In the genomic region with DNA sequence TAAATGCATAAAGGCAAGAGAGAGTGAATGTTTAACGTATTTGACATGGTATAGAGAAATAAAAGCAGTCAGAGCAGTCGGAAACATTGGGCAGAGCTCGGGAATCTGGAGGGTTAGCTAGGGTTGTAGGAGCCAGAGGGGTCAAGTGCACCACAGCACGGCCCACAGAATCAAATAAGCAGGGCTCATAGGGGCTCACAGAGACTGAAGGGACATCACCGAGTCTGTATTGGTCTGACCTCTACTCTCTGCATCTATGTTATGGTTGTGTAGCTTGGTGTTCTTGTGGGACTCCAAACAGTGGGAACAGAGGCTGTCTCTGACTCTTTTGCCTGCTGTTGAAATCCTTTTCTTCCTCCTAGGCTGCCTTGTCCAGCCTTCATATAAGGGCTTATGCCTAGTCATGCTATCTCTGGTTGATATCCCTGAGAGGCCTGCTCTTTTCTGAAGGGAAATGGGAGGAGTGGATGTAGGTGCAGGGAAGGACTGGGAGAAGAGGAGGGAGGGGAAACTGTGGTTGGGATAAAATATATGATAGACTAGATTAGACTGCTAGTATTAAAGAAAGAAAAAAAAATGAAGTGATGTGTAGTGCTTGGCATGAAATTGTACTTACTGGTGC, we compare ENCODE assay signal across 14 mouse cellular contexts. TPM values are rescaled to one million over a fixed set of nuclear protein-coding genes. Genes with fewer than 3 reads are reported as not detected.
"Had no signal": no experiment of that assay in that cellular context is flagged by ENCODE, and none has a peak within 500 bp of the region (broad histone marks: within the 10 kb centered on the region; RNA-seq: fewer than 3 reads in every experiment).

No protein-coding gene starts in this region.

- H3K4me1 ChIP-seq: lung, embryonic 15.5 days; midbrain, embryonic 12.5 days; neural tube, embryonic 13.5 days had no signal

- H3K4me2 ChIP-seq: limb, embryonic 12.5 days; lung, embryonic 15.5 days; midbrain, embryonic 12.5 days; neural tube, embryonic 13.5 days had no signal

- H3K27ac ChIP-seq: layer of hippocampus, adult 2 months; limb, embryonic 12.5 days; lung, embryonic 15.5 days; midbrain, embryonic 12.5 days; neural tube, embryonic 13.5 days had no signal

- H3K9ac ChIP-seq: limb, embryonic 12.5 days; lung, embryonic 15.5 days; midbrain, embryonic 12.5 days; neural tube, embryonic 13.5 days had no signal

- H3K27me3 ChIP-seq: limb, embryonic 12.5 days; lung, embryonic 15.5 days; midbrain, embryonic 12.5 days; neural tube, embryonic 13.5 days had no signal

- H3K9me3 ChIP-seq: limb, embryonic 12.5 days; lung, embryonic 15.5 days; midbrain, embryonic 12.5 days; neural tube, embryonic 13.5 days had no signal

- DNase-seq: kidney, adult 18-20 months; kidney, postnatal 10 days; kidney, postnatal 4 days; lung, postnatal 14 days; retina, postnatal 1 day; thymus, postnatal 36 days had no signal

- H3K36me3 ChIP-seq: midbrain, embryonic 12.5 days; neural tube, embryonic 13.5 days had no signal

- H3K4me3 ChIP-seq: layer of hippocampus, adult 2 months; limb, embryonic 12.5 days; lung, embryonic 15.5 days; midbrain, embryonic 12.5 days; neural tube, embryonic 13.5 days had no signal

- ATAC-seq: midbrain, embryonic 16.5 days had no signal

RNA-seq across cellular contexts. Expression of gene Tbr1, which starts 43.4 kb away (rescaled TPM):
- total RNA-seq: liver, adult 2 months had no signal
- polyA plus RNA-seq: liver, adult 2 months; stomach, embryonic 16.5 days had no signal
